In genomic region chr16:21650289-21650688, GRCm38 (mm10) we compare ENCODE assay signal across 25 mouse cellular contexts.
"Had no signal": no experiment of that assay in that cellular context is flagged by ENCODE, and none has a peak within 500 bp of the region (broad histone marks: within the 10 kb centered on the region; RNA-seq: fewer than 3 reads in every experiment).

No protein-coding gene starts in this region.

- H3K27me3 ChIP-seq: limb, embryonic 12.5 days; limb, embryonic 15.5 days; liver, embryonic 12.5 days; liver, embryonic 15.5 days; lung, embryonic 15.5 days; midbrain, embryonic 13.5 days; neural tube, embryonic 13.5 days; stomach, embryonic 15.5 days had no signal

- H3K4me2 ChIP-seq: limb, embryonic 12.5 days; limb, embryonic 15.5 days; liver, embryonic 12.5 days; liver, embryonic 15.5 days; lung, embryonic 15.5 days; midbrain, embryonic 13.5 days; neural tube, embryonic 13.5 days; stomach, embryonic 15.5 days had no signal

- H3K4me3 ChIP-seq: limb, embryonic 12.5 days; limb, embryonic 15.5 days; liver, embryonic 12.5 days; liver, embryonic 15.5 days; lung, embryonic 15.5 days; megakaryocyte, embryonic 14.5 days; midbrain, embryonic 10.5 days; midbrain, embryonic 13.5 days; myocyte; neural tube, embryonic 13.5 days; stomach, embryonic 15.5 days had no signal

- DNase-seq: kidney, adult 9 months; kidney, postnatal 14 days; kidney, postnatal 4 days; left cerebral cortex, postnatal 4 days; lung, adult 18-20 months; lung, postnatal 10 days; lung, postnatal 36 days; retina, postnatal 1 day; right cerebral cortex, postnatal 25 days; spleen, adult 18-20 months; thymus, adult 2 months; thymus, postnatal 14 days; thymus, postnatal 4 days had no signal

- H3K9me3 ChIP-seq: limb, embryonic 12.5 days; limb, embryonic 15.5 days; liver, embryonic 12.5 days; liver, embryonic 15.5 days; lung, embryonic 15.5 days; megakaryocyte, embryonic 14.5 days; midbrain, embryonic 10.5 days; midbrain, embryonic 13.5 days; neural tube, embryonic 13.5 days; stomach, embryonic 15.5 days had no signal

- H3K36me3 ChIP-seq: limb, embryonic 12.5 days; liver, embryonic 12.5 days; liver, embryonic 15.5 days; stomach, embryonic 15.5 days had no signal

- H3K9ac ChIP-seq: limb, embryonic 12.5 days; limb, embryonic 15.5 days; liver, embryonic 12.5 days; liver, embryonic 15.5 days; lung, embryonic 15.5 days; midbrain, embryonic 13.5 days; neural tube, embryonic 13.5 days; stomach, embryonic 15.5 days had no signal

- ATAC-seq: liver, embryonic 12.5 days; midbrain, embryonic 13.5 days; midbrain, embryonic 16.5 days had no signal

- H3K27ac ChIP-seq: limb, embryonic 12.5 days; limb, embryonic 15.5 days; liver, embryonic 12.5 days; liver, embryonic 15.5 days; lung, embryonic 15.5 days; midbrain, embryonic 13.5 days; neural tube, embryonic 13.5 days; stomach, embryonic 15.5 days had no signal

- H3K4me1 ChIP-seq: limb, embryonic 12.5 days; liver, embryonic 15.5 days; stomach, embryonic 15.5 days had no signal
